Mouse (Mus musculus) lung, postnatal 0 days (tissue): Measurements from ENCODE around the gene Schip1. TPM values are rescaled to one million over a fixed set of nuclear protein-coding genes. Genes with fewer than 3 reads are reported as not detected.
A peak's percentile ranks its signal among the peaks of the same experiment; 100 is the strongest.

Source experiments
- ATAC-seq: fragments of 200-750 bp; cut with Nextera tagmentation; 2 replicates; pipeline ENCODE4 v1.8.0; 2017; ENCODE audit warnings: moderate library complexity
- DNase-seq: peaks from one replicate; pipeline ENCODE4 v3.0.0-alpha.2; 2016; ENCODE audit warnings: low spot score
- H3K27ac ChIP-seq: fragments of 300-500 bp; sonication (generic); 2 replicates; pipeline ENCODE4 v1.5.1; 2014; ENCODE audit warnings: antibody characterized with exemption, mild to moderate bottlenecking, low read length, mixed read lengths
- H3K27me3 ChIP-seq: fragments of 300-500 bp; sonication (generic); replicated peaks from 2 replicates; pipeline ENCODE4 v1.6.1; 2014; ENCODE audit warnings: low read length, mixed read lengths; ENCODE audit not compliant: insufficient read depth
- H3K36me3 ChIP-seq: fragments of 300-500 bp; sonication (generic); 2 replicates; pipeline ENCODE4 v1.6.1; 2014; ENCODE audit warnings: low read length, mixed read lengths; ENCODE audit not compliant: insufficient read depth
- H3K4me1 ChIP-seq: fragments of 300-500 bp; sonication (generic); 2 replicates; pipeline ENCODE4 v1.6.1; 2014; ENCODE audit warnings: antibody characterized with exemption, low read depth, low read length, mixed read lengths; ENCODE audit not compliant: insufficient read depth
- H3K4me2 ChIP-seq: fragments of 300-500 bp; sonication (generic); replicated peaks from 2 replicates; pipeline ENCODE4 v1.6.1; 2014; ENCODE audit warnings: low read depth, mild to moderate bottlenecking, low read length, moderate library complexity, mixed read lengths
- H3K4me3 ChIP-seq: fragments of 300-500 bp; sonication (generic); 2 replicates; pipeline ENCODE4 v1.5.1; 2014; ENCODE audit warnings: low read depth, low read length
- H3K9ac ChIP-seq: fragments of 300-500 bp; sonication (generic); replicated peaks from 2 replicates; pipeline ENCODE4 v1.6.1; 2014; ENCODE audit warnings: low read depth, mild to moderate bottlenecking
- H3K9me3 ChIP-seq: fragments of 300-500 bp; sonication (generic); 2 replicates; pipeline ENCODE4 v1.6.1; 2016; ENCODE audit warnings: low read length, mixed read lengths
- CTCF ChIP-seq: IDR thresholded peaks from 2 replicates; pipeline ENCODE4 v1.5.1; 2016; ENCODE audit warnings: antibody characterized with exemption, mild to moderate bottlenecking
- EP300 ChIP-seq: IDR thresholded peaks from 2 replicates; pipeline ENCODE4 v1.6.1; 2016; ENCODE audit warnings: antibody characterized with exemption, mild to moderate bottlenecking, control low read depth
- WGBS: fragments of 180-500 bp; shearing (Covaris S2); extraction: QIAGEN DNeasy Blood & Tissue Kit; methylation state at CpG from one replicate; pipeline ENCODE4 v1.1.7; 2014; 5-methylcytosine and 5-hydroxymethylcytosine counted together
- polyA plus RNA-seq: library from polyadenylated mRNA; unstranded; fragments of >200 nt; fragmentation: Nextera tagmentation; extraction: Ambion mirVana; gene quantifications from 2 replicates; pipeline ENCODE4 v1.2.1, GENCODE M21; 2015

Schip1 gene
- polyA plus RNA-seq, 1 experiment from 2014 or later, result 52.2 TPM

DNA sequence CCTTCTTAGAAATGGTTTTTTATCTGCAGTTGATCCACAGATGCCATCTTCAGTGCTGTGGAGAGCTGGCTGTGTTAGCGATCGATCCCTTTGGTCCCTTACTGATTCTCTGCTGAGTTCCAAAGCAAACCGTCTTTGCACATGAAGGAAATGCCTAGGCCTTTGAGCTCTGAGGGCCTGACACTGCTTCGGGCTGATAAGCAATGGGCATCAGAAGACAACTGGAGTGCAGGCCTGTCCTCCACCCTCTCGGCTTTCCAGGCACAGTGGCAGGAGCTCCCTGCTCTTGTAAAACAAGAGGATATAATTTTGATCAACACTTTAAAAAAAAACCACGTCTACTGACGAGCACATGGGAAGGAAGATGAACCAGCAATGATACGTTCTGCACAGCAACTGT lies 477.1 kb downstream of the Schip1 start:
- DNase-seq, result no peak
- H3K9me3 ChIP-seq, result no peaks in the 10 kb centered on the region
- TF ChIP-seq EP300, result no peak
- TF ChIP-seq CTCF, result no peak
- H3K27me3 ChIP-seq, result no peaks in the 10 kb centered on the region
- H3K27ac ChIP-seq, result no peak overlapping the region
- WGBS, result 88% methylated on average over 8 of the region's 8 CpGs
- H3K4me2 ChIP-seq, result no peak overlapping the region
- H3K4me1 ChIP-seq, result no peaks in the 10 kb centered on the region
- no peak for ATAC-seq
- H3K36me3 ChIP-seq, result no peaks in the 10 kb centered on the region
- H3K4me3 ChIP-seq, result no peak overlapping the region
- H3K9ac ChIP-seq, result no peak overlapping the region

- Histone ChIP-seq H3K36me3 (no peaks in the 10 kb centered on the region), H3K27ac (no peak overlapping the region), H3K9ac (no peak overlapping the region), H3K27me3 (no peaks in the 10 kb centered on the region), H3K4me2 (peak overlapping the region; percentile 53), H3K4me1 (no peaks in the 10 kb centered on the region), H3K9me3 (no peaks in the 10 kb centered on the region), H3K4me3 (peak overlapping the region; percentile 33; the same call in 1 of the 2 replicates)
- DNase-seq (peak; percentile 91), ATAC-seq (peak; percentile 87)
- 3% methylated on average over 7 of the region's 7 CpGs for WGBS
- TF ChIP-seq EP300, result 0 out of 2 replicates have a peak, but pooled peaks have one; percentile 32
- TF ChIP-seq CTCF, result peak; percentile 77
These were observed 478.4 kb downstream of the Schip1 start for GRCm38 (mm10) chr3:68542944-68543501.

GRCm38 (mm10) chr3:68544811-68545210 lies 480.2 kb downstream of the Schip1 start:
- Histone ChIP-seq H3K27me3 (no peaks in the 10 kb centered on the region), H3K4me3 (no peak overlapping the region), H3K9me3 (no peaks in the 10 kb centered on the region), H3K27ac (no peak overlapping the region), H3K9ac (no peak overlapping the region), H3K4me2 (no peak overlapping the region), H3K4me1 (no peaks in the 10 kb centered on the region), H3K36me3 (no peaks in the 10 kb centered on the region)
- ATAC-seq (no peak), DNase-seq (no peak)
- TF ChIP-seq EP300 (no peak), CTCF (no peak)
- 78% methylated on average over 7 of the region's 7 CpGs for WGBS

- TF ChIP-seq CTCF (no peak), EP300 (no peak)
- no peaks in the 10 kb centered on the region for H3K27me3 ChIP-seq
- H3K36me3 ChIP-seq, result no peaks in the 10 kb centered on the region
- DNase-seq, result no peak
- ATAC-seq, result no peak
- no peak overlapping the region for H3K27ac ChIP-seq
- no peak overlapping the region for H3K4me3 ChIP-seq
- H3K4me2 ChIP-seq, result no peak overlapping the region
- WGBS, result 55% methylated on average over 6 of the region's 6 CpGs
- no peaks in the 10 kb centered on the region for H3K9me3 ChIP-seq
- H3K9ac ChIP-seq, result no peak overlapping the region
- H3K4me1 ChIP-seq, result no peaks in the 10 kb centered on the region
These were observed 481.3 kb downstream of the Schip1 start for GRCm38 (mm10) chr3:68545898-68546297.

GRCm38 (mm10) chr3:68555087-68555662 lies 490.6 kb downstream of the Schip1 start:
- TF ChIP-seq EP300 (0 out of 2 replicates have a peak, but pooled peaks have one; percentile 32), CTCF (no peak)
- 14% methylated on average over 4 of the region's 4 CpGs for WGBS
- no peaks in the 10 kb centered on the region for H3K27me3 ChIP-seq
- H3K9ac ChIP-seq, result no peak overlapping the region
- peaks cover 9% of the 10 kb centered on the region; the same call in 1 of the 2 replicates for H3K4me1 ChIP-seq
- H3K27ac ChIP-seq, result no peak overlapping the region
- no peak overlapping the region for H3K4me2 ChIP-seq
- no peaks in the 10 kb centered on the region for H3K9me3 ChIP-seq
- peak; percentile 58 for DNase-seq
- no peak overlapping the region for H3K4me3 ChIP-seq
- no peaks in the 10 kb centered on the region for H3K36me3 ChIP-seq
- peak; percentile 78 for ATAC-seq

GRCm38 (mm10) chr3:68556891-68557290 lies 492.3 kb downstream of the Schip1 start:
- Histone ChIP-seq H3K9me3 (no peaks in the 10 kb centered on the region), H3K4me1 (peaks cover 9% of the 10 kb centered on the region; the same call in 1 of the 2 replicates), H3K9ac (no peak overlapping the region), H3K27me3 (no peaks in the 10 kb centered on the region), H3K36me3 (no peaks in the 10 kb centered on the region), H3K27ac (no peak overlapping the region), H3K4me3 (no peak overlapping the region), H3K4me2 (no peak overlapping the region)
- WGBS, result 65% methylated on average over 9 of the region's 9 CpGs
- ATAC-seq (peak; percentile 65), DNase-seq (peak; percentile 76)
- TF ChIP-seq EP300 (no peak; the same call in 1 of the 2 replicates), CTCF (no peak)
